Mouse (Mus musculus): ENCODE data around the gene Kif19a.

DNA sequence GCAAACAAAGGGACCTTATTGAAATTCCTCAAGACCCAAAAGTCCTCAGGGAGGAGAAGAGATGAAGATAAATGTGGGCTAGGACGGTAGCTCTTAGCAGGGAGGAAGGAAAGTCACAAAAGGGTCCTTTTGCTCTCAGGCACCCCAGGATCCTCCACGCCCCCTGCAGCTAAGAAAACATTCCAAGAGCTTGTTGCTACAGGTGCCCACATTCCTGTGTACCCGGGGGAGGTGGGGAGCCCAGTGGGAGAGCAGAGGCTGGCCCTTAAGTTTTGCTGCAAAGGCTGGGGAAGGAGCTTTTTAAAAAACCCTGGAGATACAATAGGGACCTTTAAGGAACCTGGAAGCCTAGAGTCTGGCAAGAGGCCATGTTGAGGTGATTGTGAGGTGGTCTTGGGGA, 55.3 kb downstream of the Kif19a start:
- no peak for TF ChIP-seq POLR2A (IDR thresholded peaks at IDR 0.05; ENCODE audit: control insufficient read depth, extremely low read depth, insufficient read depth, low read length, poor library complexity)
- no peak for TF ChIP-seq CTCF (IDR thresholded peaks at IDR 0.05; ENCODE audit: borderline replicate concordance, control insufficient read depth, extremely low read depth, insufficient read depth, low read length, poor library complexity)

Data from thymus, adult 2 months (tissue).